Mouse (Mus musculus) ES-Bruce4 (cell line): ENCODE data around the gene Cyp4a14. TPM values are rescaled to one million over a fixed set of nuclear protein-coding genes. Genes with fewer than 3 reads are reported as not detected.
"Not testable (repeated sequence)": the region's sequence is repeated elsewhere in the genome, so short reads cannot be mapped to it uniquely, and the experiment has no call there.

Experiments used
- H3K27ac ChIP-seq: 2 replicates; pipeline ENCODE4 v1.5.1; 2012; ENCODE audit warnings: low read length, inconsistent platforms; ENCODE audit not compliant: insufficient read depth
- H3K27me3 ChIP-seq: 2 replicates; pipeline ENCODE4 v1.6.1; 2012; ENCODE audit warnings: mild to moderate bottlenecking, low read length, inconsistent platforms; ENCODE audit not compliant: control insufficient read depth, poor library complexity, insufficient read depth, severe bottlenecking
- H3K36me3 ChIP-seq: 2 replicates; pipeline ENCODE4 v1.6.1; 2012; ENCODE audit warnings: inconsistent platforms, mild to moderate bottlenecking, low read length, moderate library complexity; ENCODE audit not compliant: control insufficient read depth, poor library complexity, insufficient read depth, severe bottlenecking
- H3K4me1 ChIP-seq: one replicate; pipeline ENCODE4 v1.8.1; 2011; ENCODE audit warnings: low read length; ENCODE audit not compliant: control insufficient read depth, insufficient read depth
- H3K4me3 ChIP-seq: 2 replicates; pipeline ENCODE4 v1.5.1; 2011; ENCODE audit warnings: low read depth, mild to moderate bottlenecking, low read length
- H3K9ac ChIP-seq: 2 replicates; pipeline ENCODE4 v1.6.1; 2012; ENCODE audit warnings: low read depth, mild to moderate bottlenecking, inconsistent platforms; ENCODE audit not compliant: poor library complexity, severe bottlenecking
- H3K9me3 ChIP-seq: replicated peaks from 2 replicates; pipeline ENCODE4 v1.6.1; 2012; ENCODE audit warnings: mild to moderate bottlenecking, low read length, inconsistent platforms; ENCODE audit not compliant: control insufficient read depth, poor library complexity, insufficient read depth, severe bottlenecking
- CTCF ChIP-seq: IDR thresholded peaks from one replicate; pipeline ENCODE4 v1.8.1; 2011; ENCODE audit warnings: low read depth, low read length
- EP300 ChIP-seq: IDR thresholded peaks from 2 replicates; pipeline ENCODE4 v1.6.1; 2011; ENCODE audit warnings: low read depth, low read length; ENCODE audit not compliant: insufficient read depth
- POLR2A ChIP-seq: IDR thresholded peaks from one replicate; pipeline ENCODE4 v1.8.1; 2011; ENCODE audit warnings: low read length; ENCODE audit not compliant: insufficient read depth
- polyA plus RNA-seq: library from polyadenylated mRNA; stranded (reverse); fragments of >200 nt; gene quantifications from 2 replicates; pipeline ENCODE4 v1.2.4, GENCODE M21; 2011; ENCODE audit warnings: low read depth; ENCODE audit not compliant: missing spikeins, insufficient read depth, insufficient read length

The Cyp4a14 gene
- polyA plus RNA-seq = not detected in 2 replicates

DNA sequence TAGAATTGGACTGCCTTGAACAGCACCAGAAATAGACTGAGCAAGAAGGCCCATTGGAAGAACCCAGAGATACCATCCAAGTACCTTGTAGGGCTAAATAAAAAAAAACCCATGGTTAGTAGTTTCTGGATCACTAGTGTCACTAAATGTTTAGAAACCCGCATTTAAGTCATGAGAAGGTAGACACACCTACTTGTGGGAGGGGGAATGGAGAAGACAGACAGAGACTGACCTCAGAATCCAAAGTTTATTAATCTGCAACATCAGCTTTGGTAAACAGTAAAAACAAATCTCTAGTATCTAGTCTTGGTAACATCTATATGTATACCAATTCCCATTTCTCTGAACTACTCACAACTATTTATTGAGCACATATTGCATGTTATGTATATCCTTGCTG is at the start of gene Cyp4a14:
Cyp4a14 (minus strand) TSS at position 142 of the 400 bp plus-strand sequence.
- no peaks in the 10 kb centered on the region; the same call in 1 of the 2 replicates for H3K9me3 ChIP-seq
- H3K4me1 ChIP-seq = no peaks in the 10 kb centered on the region
- no peak within 1 kb of the TSS for H3K9ac ChIP-seq
- H3K4me3 ChIP-seq = no peak within 1 kb of the TSS
- no peaks in the 10 kb centered on the region for H3K36me3 ChIP-seq
- no peak for TF ChIP-seq EP300
- no peak for TF ChIP-seq POLR2A
- no peaks in the 10 kb centered on the region for H3K27me3 ChIP-seq
- no peak within 1 kb of the TSS for H3K27ac ChIP-seq

DNA sequence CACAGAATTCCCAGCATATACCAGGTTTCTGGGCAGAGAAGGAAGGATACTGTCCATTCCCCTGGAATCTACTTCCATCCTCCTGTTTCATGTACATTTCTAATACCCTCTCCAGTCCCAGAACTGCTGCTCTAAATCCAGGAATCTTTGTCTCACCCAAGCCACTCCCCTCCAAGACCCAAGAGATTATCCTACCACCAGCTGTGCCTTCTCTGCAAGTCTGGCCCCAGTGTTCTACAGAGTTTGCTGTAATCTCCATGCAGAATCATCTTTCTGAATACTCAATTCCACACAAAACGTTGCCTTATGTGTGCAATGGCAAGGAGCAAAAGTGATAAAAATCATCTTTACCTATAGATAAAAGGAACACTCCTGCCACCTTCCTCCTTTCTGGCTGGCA is 49.2 kb upstream of the Cyp4a14 start:
- Histone ChIP-seq H3K36me3 (no peaks in the 10 kb centered on the region), H3K27ac (no peak overlapping the region), H3K27me3 (no peaks in the 10 kb centered on the region), H3K4me3 (no peak overlapping the region), H3K9me3 (no peaks in the 10 kb centered on the region; the same call in none of the 2 replicates), H3K4me1 (no peaks in the 10 kb centered on the region), H3K9ac (no peak overlapping the region)
- TF ChIP-seq POLR2A (no peak), EP300 (no peak), CTCF (no peak)

DNA sequence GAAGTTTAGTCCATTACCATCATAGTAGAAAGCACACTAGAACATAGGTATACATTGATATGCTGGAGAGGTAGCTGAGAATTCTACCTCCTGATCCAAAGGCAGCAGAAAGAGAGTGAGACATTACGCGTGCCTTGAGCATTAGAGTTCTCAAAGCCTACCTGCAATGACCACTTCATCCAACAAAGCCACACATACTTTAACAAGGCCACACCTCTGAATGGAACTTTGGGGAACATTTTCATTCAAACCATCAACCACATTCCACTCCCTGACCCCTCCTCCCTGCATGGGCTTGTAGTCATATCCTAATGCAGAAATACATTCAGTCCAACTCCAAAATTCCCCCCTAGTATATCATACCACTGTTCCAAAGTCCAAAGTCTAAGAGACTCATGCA is 25.8 kb upstream of the Cyp4a14 start:
- Histone ChIP-seq H3K9me3 (0 out of 2 replicates have a peak, but pooled peaks cover 3% of the 10 kb centered on the region), H3K4me1 (no peaks in the 10 kb centered on the region), H3K9ac (no peak overlapping the region), H3K27ac (no peak overlapping the region), H3K27me3 (no peaks in the 10 kb centered on the region), H3K4me3 (no peak overlapping the region), H3K36me3 (no peaks in the 10 kb centered on the region)
- TF ChIP-seq POLR2A (no peak), EP300 (no peak), CTCF (no peak)

DNA sequence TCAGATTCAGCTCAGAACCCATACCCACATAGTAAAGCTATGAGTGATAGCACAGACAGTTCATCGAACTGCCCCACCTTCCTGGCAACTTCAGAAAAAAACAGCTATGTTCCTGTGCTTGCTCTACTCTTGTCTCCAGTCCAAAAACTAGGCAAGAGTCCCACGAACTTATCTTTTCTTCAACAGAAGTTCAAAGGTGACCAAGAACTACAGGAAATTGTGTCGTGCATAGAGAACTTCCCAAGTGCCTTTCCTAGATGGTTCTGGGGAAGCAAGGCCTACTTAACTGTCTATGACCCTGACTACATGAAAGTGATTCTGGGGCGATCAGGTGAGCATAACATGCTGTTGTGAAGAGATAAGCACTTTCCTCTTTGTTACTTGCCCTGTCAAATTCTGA is 23.5 kb upstream of the Cyp4a14 start:
- Histone ChIP-seq H3K36me3 (no peaks in the 10 kb centered on the region), H3K4me3 (no peak overlapping the region), H3K27me3 (no peaks in the 10 kb centered on the region), H3K9me3 (0 out of 2 replicates have a peak, but pooled peaks cover 3% of the 10 kb centered on the region), H3K4me1 (no peaks in the 10 kb centered on the region), H3K9ac (no peak overlapping the region), H3K27ac (no peak overlapping the region)
- TF ChIP-seq EP300 (no peak), POLR2A (no peak), CTCF (no peak)

DNA sequence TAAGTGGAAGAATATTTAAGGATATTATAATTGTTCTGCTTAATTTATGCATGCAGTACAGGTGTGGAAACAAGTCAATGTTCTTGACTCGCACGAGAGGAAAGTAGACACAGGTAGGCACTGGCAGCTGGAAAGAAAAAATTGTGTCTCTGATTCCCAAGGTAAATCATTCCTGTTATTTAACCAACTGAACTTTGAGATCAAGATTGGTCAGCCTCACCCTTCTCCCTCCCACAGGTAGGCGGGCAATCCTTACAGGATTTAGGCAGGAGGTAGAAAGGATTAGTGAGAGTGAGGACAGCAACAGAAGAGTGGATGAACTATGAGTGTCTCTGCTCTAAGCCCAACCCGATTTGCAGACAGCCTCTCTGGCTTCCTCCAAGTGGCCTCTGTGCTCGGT is 22.1 kb upstream of the Cyp4a14 start, which contains the start of gene Cyp4a10:
Cyp4a10 (plus strand) TSS at position 265 of the 400 bp plus-strand sequence.
- not testable (repeated sequence) for H3K27ac ChIP-seq, H3K27me3 ChIP-seq, H3K9me3 ChIP-seq, H3K4me1 ChIP-seq, H3K4me3 ChIP-seq, H3K36me3 ChIP-seq, H3K9ac ChIP-seq

DNA sequence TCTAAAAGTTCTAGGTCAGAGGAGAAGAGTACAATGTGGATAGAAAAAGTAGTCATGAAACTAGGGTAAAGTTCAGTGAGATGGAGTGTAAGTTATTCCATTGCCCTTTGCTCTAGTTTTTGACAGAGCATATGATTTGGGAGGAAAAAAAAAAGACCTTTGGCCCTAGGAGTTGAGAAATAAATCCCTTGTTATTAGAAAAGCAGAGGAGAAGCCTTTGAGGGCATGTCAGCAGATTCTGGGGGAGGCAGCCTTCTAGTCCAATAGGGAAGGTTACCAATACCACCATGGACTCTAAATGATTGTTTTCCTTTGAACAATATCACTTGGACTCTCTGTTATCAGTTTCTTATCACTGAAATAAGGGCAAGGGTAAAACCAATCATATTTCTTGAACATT is 18.0 kb upstream of the Cyp4a14 start:
- H3K27ac ChIP-seq, H3K27me3 ChIP-seq, H3K36me3 ChIP-seq, H3K4me1 ChIP-seq, H3K4me3 ChIP-seq, H3K9me3 ChIP-seq, H3K9ac ChIP-seq: not testable (repeated sequence)

DNA sequence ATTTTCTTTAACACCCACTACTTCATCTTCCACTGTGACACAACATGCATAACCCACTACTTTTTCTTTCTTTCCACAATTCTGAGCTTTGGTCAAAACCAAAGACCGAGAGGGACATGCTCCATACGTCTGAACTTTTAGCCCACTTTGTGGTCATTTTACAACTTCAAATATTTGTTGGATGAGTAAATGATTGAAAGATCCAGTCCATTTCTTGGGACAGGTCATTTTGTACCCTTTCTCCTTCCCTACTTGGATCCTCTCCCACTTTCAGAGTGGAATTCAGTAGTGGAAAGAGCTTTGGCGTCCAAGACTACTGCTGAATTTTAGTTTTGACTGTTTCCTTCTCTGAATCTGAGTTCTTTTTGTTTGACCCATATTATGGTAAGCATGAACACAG is 1.5 kb upstream of the Cyp4a14 start:
- no peak for TF ChIP-seq POLR2A
- no peak for TF ChIP-seq EP300
- no peak for TF ChIP-seq CTCF
- no peak overlapping the region for H3K4me3 ChIP-seq

More for the DNA sequence above, 1.5 kb upstream of the Cyp4a14 start:
- no peaks in the 10 kb centered on the region for H3K36me3 ChIP-seq
- H3K27me3 ChIP-seq = no peaks in the 10 kb centered on the region
- no peaks in the 10 kb centered on the region; the same call in 1 of the 2 replicates for H3K9me3 ChIP-seq
- no peak overlapping the region for H3K27ac ChIP-seq
- H3K9ac ChIP-seq = no peak overlapping the region
- H3K4me1 ChIP-seq = no peaks in the 10 kb centered on the region
